Mouse (Mus musculus) gastrocnemius, postnatal 4 days (tissue): ENCODE data around the gene Ldlrad3. TPM values are rescaled to one million over a fixed set of nuclear protein-coding genes. Genes with fewer than 3 reads are reported as not detected.

Source experiments
- DNase-seq, 2 experiments: peaks; one replicate each; pipeline ENCODE4 v3.0.0; 2021 to 2022; ENCODE audit warnings: low spot score in 2 of 2, mixed read lengths in 2 of 2
- total RNA-seq, 2 experiments: library from RNA; stranded (reverse); gene quantifications; 2 replicates each; pipeline ENCODE4 v1.2.3; 2021

Ldlrad3 gene
- total RNA-seq, 2 experiments from 2014 or later, result 26.3 to 27.1 TPM

DNA sequence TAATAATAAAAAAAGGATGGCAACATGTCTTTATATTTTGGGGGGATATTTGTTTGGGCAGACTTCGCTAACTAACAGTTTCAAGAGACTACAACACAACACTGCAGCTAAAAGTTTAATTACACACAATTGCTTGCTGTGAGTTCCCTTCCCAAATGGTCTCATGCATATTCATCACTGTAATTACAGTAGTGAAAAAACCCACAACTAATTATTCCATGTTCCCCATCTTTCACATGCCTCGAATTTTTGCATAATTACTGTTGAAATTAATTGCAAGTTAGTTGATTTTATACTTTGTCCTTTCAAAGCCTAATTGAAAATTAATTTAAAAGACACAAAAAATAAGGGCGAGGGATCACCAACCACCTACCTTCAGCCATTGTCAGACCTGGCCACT, 212.4 kb downstream of the Ldlrad3 start:
- no peak for DNase-seq

DNA sequence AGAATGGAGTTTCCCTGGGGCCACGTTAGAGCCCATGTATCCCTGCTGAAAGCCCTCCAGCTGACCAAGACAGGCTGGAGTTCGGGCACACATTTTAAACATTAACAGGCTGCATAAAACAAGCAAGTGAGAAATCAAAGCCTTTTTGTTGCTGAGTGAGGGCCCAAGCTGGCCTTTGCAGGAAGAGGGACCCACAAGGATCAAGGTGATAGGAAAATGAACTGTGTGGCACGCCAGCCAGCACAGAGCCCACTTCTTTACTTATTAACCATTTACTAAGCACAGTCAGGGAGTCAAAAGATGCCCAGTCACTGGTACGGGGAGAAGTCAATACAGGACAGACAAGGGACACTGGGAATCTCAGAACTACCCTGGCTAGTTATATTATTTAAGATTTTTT, 218.6 kb downstream of the Ldlrad3 start:
- DNase-seq, result no peak

- DNase-seq, result no peak
These were observed 219.0 kb downstream of the Ldlrad3 start for GRCm38 (mm10) chr2:101967152-101967551.

DNA sequence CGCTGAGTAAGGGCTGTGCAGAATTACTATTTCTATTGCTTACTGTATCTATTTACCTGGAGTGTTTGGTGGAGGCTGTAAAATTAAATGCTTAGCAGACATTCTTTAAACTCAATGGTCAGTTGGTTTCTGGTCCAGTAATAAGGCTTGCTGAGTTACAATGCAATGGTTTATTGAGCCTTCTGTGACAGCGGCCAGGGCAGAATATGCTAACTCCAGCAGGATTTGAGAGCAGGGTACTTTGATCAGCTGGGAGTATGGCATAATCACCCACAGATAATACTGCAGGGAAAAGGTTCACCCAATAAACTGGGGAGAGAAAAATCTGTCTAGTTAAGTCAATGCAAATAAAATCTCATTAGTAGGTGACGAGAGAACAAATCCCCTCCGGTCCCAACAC, 220.2 kb downstream of the Ldlrad3 start:
- no peak for DNase-seq

DNA sequence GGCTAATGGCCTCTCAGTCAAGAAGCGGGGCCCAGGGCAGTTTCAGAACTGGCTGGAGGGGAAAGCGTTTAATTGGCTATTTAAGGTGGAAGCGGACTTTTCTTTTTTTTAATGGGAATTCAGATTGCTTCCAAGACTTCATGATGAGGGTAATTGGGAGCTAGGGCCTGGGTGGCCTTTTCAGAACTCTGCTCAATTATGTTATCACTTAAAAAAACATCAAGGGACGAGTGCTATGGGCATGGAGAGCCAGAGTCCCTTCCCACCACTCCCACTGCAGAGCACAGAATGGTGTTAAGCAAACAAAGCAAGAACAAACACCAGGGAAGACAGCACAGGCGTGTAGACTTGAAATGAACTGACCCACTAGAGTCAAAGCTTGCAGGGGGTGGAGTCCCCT, 220.7 kb downstream of the Ldlrad3 start:
- no peak for DNase-seq

DNA sequence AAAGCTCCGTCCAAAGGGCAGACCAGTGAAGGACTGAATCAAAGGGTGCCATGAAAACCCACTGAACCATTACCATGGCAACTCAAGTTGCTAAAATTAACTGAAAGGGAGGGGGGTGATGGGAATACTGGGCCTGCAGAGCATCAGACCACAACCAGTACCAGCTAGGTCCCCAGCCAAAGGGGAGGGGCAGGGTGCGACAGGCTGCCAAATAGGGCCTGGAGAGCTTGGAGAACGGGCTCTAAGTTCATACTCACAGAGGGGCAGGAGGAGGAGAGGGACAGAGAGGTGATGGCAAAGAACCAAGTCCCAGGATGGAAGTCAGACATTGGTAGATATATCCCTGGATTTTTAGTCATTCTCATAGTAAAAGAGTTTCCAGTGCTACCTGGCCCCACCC, 222.8 kb downstream of the Ldlrad3 start:
- DNase-seq, result no peak

DNA sequence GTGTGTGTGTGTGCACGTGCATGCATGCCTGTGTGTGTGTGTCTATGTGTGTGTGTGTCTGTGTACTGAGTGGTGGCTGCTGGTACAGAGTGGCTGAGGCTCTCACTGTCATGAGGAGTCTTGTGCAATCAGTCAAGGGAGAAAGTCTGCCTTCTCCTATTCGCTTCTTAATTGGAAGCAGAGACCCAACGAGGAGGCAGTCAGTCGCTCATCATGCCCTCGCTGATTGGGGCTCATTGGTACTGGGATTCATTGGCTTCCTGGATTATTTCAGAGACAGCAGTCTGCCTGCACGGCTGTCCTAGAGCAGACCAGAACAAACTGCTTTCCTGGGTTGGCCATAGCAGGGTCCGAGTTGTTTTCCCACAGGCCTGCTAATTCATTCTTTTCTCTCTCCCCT, 223.8 kb downstream of the Ldlrad3 start:
- DNase-seq, result no peak

DNA sequence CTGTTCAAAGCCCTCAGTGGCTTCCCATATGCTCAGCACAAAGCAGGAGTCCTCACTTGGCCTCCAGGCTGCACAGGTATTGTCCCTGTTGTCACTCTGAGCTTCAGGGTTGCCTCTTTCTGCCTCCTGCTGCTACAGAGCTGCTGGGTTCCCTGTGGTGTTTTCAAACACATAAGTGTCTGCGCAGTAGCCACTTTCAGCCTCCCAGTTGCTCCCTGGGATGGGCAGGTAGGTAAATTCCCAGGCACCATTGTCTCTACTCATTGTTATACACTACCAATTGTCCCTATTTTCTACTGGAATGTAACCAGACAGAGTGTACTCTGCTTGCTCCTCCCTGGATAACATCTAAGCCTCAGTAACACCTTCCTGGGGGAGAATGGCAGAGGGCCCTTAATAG, 224.8 kb downstream of the Ldlrad3 start:
- no peak for DNase-seq

DNA sequence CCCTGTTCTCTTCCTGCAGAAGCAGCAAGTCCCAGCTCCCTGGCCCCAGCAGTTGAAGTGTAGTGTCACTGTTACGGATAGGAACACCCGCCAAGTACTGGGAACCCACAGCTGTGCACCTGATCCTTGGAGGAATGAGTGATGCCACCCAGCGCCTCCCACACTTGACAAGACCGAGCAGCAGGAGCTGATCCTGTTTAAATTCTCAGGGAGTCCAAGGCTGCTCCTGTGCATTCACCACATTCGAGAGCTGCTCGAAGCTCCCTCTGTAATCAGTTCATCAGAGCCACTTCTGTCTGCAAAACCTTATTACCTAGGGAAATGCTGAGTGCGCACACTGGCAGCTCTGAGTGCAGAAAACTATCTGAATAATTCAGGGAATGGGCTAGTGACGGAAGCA, 225.5 kb downstream of the Ldlrad3 start:
- no peak for DNase-seq

- no peak for DNase-seq
These were observed 230.1 kb downstream of the Ldlrad3 start for GRCm38 (mm10) chr2:101956125-101956524.

- DNase-seq, result no peak
These were observed 233.2 kb downstream of the Ldlrad3 start for GRCm38 (mm10) chr2:101952951-101953361.

DNA sequence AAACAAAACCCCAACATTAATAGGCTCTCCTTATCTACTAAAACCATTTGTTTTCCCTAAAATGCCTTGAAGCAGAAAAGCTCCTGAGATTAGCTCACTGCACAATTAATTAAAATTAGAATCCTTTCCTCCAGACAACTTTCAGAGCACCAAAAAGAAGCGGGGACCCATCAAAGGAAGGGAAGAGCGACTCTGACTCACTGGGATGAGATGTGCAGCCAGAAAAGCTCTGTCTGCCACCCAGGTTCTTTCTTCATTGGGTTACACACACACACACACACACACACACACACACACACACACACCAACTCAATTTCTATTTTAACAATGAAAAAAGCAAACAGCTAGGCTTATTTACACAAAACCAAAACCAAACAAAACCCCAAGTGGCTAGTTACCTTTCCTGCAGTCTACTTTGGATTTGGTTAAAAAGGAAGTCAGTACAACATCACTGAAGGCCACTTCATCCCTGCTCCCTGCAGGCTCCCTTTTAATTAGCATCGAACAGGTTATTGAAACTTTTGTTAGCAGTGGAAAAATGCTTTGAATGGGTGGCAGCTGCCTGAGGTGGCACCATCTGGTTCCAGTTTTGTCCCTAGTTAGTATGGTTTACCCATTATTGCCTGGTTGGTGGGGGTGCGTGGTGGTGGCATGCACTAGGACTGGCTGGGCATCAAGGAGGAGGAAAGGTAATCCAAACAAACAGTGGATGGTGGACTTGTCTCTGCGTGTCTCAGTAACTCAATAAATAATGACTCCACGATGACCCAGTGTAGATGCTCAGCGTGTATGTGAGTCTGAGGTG, 235.3 kb downstream of the Ldlrad3 start:
- no peak for DNase-seq

DNA sequence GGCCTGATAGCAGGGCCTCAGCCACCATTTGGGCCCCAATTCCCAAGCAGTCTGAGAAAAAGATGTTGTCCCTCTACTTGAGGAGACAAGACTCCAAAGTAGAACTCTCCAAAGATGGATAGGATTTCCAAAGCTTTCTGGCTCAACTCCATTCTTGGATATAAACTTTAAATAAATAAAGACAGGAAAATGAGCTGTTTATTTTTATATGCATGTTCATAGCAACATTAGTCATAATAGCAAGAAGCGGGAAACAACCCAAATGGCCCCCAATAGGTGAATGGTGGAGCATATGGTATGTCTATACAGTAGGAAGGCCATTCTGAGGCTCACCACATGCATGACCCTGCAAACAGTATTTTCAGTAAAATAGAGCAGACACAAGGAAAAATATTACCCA, 251.2 kb downstream of the Ldlrad3 start:
- no peak for DNase-seq

GRCm38 (mm10) chr2:101933301-101933700, 252.9 kb downstream of the Ldlrad3 start:
- no peak for DNase-seq

- DNase-seq, result no peak
These were observed 253.8 kb downstream of the Ldlrad3 start for GRCm38 (mm10) chr2:101932169-101932936.

DNA sequence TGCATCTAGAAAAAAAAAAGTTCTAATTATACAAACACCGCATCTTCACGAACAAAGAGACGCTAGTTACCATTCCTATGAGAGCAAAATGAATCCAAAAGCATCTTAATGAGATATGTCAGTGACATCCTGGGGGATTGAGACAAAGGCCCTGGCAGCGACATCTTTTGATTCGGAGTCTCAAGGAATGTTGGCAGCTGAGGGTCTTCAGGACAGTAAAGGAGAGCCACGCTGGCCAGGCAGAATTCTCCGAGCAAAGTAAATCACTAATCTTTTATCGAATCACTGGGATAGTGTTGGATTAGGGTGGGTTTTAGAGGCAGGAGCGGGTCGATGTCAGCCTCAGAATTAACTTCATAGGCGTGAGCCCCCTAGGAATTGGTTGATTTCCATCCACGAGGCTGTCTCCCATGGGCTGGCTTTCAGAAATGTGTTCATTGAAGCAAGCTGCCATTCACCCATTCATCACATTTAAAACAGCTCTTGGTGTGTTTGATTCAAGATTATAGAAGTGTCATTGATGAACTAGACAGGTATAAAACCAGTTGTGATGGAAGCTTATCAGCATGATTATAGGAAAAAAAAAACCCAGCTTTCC, 260.5 kb downstream of the Ldlrad3 start:
- DNase-seq, result no peak

DNA sequence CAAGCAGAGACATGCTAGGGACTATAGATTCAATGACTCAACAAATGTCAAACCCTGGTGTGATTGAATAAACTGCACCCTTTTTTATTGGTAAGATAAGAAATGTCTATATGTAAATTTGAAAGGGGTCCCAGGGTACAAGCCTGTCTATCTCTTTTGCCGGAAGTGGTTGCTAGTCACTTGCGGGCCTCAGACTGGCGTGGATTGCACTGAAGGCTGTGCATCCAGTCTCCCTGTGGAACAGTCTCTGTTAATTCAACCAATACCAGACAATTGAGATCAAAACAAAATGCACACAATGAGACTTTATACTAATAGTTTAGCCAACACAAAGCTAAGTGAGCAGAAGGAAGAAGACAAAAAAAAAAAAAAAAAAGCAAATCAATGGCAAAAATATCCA, 261.0 kb downstream of the Ldlrad3 start:
- DNase-seq, result no peak

DNA sequence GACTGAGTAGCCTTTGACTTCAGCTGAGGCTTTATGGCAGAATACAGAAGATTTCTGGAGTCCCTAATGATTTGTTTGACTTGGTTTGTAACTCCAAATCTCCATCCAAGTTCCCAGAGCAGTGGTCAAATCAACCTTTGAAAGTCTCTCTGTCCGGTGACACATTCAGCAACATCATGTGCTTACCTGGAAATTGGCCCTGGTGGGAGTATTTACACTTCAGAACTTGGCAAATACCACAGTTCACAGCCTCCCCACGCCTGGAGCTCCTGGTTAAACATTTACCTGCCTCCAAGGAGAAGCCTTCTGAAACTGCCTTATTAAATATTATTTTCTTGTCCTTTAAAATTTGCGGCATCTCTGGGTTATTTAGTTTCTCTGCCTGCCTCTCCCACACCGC, 263.0 kb downstream of the Ldlrad3 start:
- no peak for DNase-seq

- DNase-seq, result no peak
These were observed 263.9 kb downstream of the Ldlrad3 start for GRCm38 (mm10) chr2:101922302-101922701.

DNA sequence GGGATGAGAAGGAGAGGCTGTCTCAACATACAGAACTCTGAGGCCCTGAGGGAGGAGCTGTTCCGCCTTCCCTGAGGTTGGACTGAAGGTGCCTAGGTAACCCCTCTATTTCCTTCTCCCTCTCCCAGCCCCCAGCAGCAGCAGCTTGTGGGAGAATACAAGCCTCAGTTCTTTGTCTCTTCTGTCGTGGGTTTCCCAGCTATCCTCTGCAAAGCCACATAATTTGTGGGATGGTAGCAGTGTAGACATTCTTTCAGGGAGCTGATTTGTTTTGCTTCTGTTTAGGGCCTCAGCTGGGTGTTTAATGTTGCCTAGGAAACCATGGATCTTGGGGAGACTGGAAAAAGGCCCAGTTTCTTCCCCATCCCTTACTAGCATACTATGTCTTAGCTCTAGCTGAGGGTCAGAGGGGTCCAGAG, 266.0 kb downstream of the Ldlrad3 start:
- DNase-seq, result no peak

GRCm38 (mm10) chr2:101918518-101918917, 267.7 kb downstream of the Ldlrad3 start:
- DNase-seq, result no peak
